Mouse (Mus musculus): Measurements from ENCODE around the gene Nanos2.

GRCm38 (mm10) chr7:18992294-18992675 lies 5.1 kb downstream of the Nanos2 start:
- TF ChIP-seq CTCF (IDR thresholded peaks at IDR 0.05; ENCODE audit: control insufficient read depth, insufficient read depth, low read length) (no peak), POLR2A (IDR thresholded peaks at IDR 0.05; ENCODE audit: borderline replicate concordance, control insufficient read depth, low read depth, low read length) (no peak)

Data from bone marrow, adult 2 months (tissue).